Mouse (Mus musculus): ENCODE results near the gene Mrpl40.

GRCm38 (mm10) chr16:18893840-18894372, 17.2 kb upstream of the Mrpl40 start:
- TF ChIP-seq POLR2A (IDR thresholded peaks at IDR 0.05; ENCODE audit: low read depth, low read length), result no peak
- TF ChIP-seq CTCF (IDR thresholded peaks at IDR 0.05; ENCODE audit: extremely low read depth, insufficient read length, insufficient replicate concordance, low read depth, low read length), result no peak

All from small intestine, adult 2 months (tissue).